Mouse (Mus musculus) olfactory bulb, adult 2 months (tissue): Measurements from ENCODE around the gene Gm2000. TPM values are rescaled to one million over a fixed set of nuclear protein-coding genes. Genes with fewer than 3 reads are reported as not detected.
"Not testable (repeated sequence)": the region's sequence is repeated elsewhere in the genome, so short reads cannot be mapped to it uniquely, and the experiment has no call there.

Experiments
- H3K27ac ChIP-seq: fragments of 200-500 bp; 2 replicates; pipeline ENCODE4 v1.5.1; 2012; ENCODE audit warnings: low read depth, low read length; ENCODE audit not compliant: insufficient read depth
- H3K4me1 ChIP-seq: fragments of 200-500 bp; 2 replicates; pipeline ENCODE4 v1.6.1; 2012; ENCODE audit warnings: low read length; ENCODE audit not compliant: control insufficient read depth, insufficient read depth
- H3K4me3 ChIP-seq: fragments of 200-500 bp; 2 replicates; pipeline ENCODE4 v1.5.1; 2012; ENCODE audit warnings: mild to moderate bottlenecking, low read depth, low read length, moderate library complexity; ENCODE audit not compliant: insufficient read depth
- CTCF ChIP-seq: fragments of 200-500 bp; IDR thresholded peaks from 2 replicates; pipeline ENCODE4 v1.5.1; 2012; ENCODE audit warnings: low read depth, mild to moderate bottlenecking, low read length, moderate library complexity; ENCODE audit not compliant: insufficient read depth
- POLR2A ChIP-seq: fragments of 200-500 bp; IDR thresholded peaks from 2 replicates; pipeline ENCODE4 v1.6.1; 2012; ENCODE audit warnings: mild to moderate bottlenecking, low read depth, low read length, moderate library complexity; ENCODE audit not compliant: insufficient read depth
- WGBS: fragments of 180-500 bp; shearing (Covaris S2); methylation state at CpG from one replicate; pipeline ENCODE4 v1.1.7; 2018; 5-methylcytosine and 5-hydroxymethylcytosine counted together
- polyA plus RNA-seq: library from polyadenylated mRNA; stranded (reverse); fragments of >200 nt; gene quantifications from 2 replicates; pipeline ENCODE4 v1.2.4, GENCODE M21; 2012; ENCODE audit warnings: low replicate concordance; ENCODE audit not compliant: missing spikeins, insufficient read depth, insufficient read length

The Gm2000 gene
- polyA plus RNA-seq, 1 experiment: not detected

GRCm38 (mm10) chr1:156386880-156387279 lies 21.0 kb downstream of the Gm2000 start:
- TF ChIP-seq POLR2A: no peak
- TF ChIP-seq CTCF: no peak
- no peaks in the 10 kb centered on the region for H3K4me1 ChIP-seq
- 84% methylated on average over 3 of the region's 3 CpGs for WGBS
- H3K4me3 ChIP-seq: no peak overlapping the region
- H3K27ac ChIP-seq: no peak overlapping the region

GRCm38 (mm10) chr1:156393148-156393547 lies 27.3 kb downstream of the Gm2000 start:
- no peak for TF ChIP-seq POLR2A
- no peak for TF ChIP-seq CTCF
- WGBS: 92% methylated on average over 4 of the region's 4 CpGs

GRCm38 (mm10) chr1:156400159-156400558 lies 34.3 kb downstream of the Gm2000 start:
- WGBS: 93% methylated on average over 3 of the region's 3 CpGs
- not testable (repeated sequence) for H3K4me3 ChIP-seq, H3K4me1 ChIP-seq, H3K27ac ChIP-seq

More at GRCm38 (mm10) chr1:156393148-156393547, 27.3 kb downstream of the Gm2000 start:
- Histone ChIP-seq H3K4me3 (no peak overlapping the region), H3K4me1 (no peaks in the 10 kb centered on the region), H3K27ac (no peak overlapping the region)

- H3K27ac ChIP-seq: no peak overlapping the region
- H3K4me3 ChIP-seq: no peak overlapping the region
- no peak for TF ChIP-seq CTCF
- no peak for TF ChIP-seq POLR2A
- WGBS: 63% methylated on average over 2 of the region's 2 CpGs
- H3K4me1 ChIP-seq: no peaks in the 10 kb centered on the region
Observed at GRCm38 (mm10) chr1:156402491-156402890, 36.7 kb downstream of the Gm2000 start.

- TF ChIP-seq CTCF: no peak
- TF ChIP-seq POLR2A: no peak
- Histone ChIP-seq H3K27ac (no peak overlapping the region), H3K4me3 (no peak overlapping the region), H3K4me1 (no peaks in the 10 kb centered on the region)
- 67% methylated on average over 10 of the region's 10 CpGs for WGBS
Observed at GRCm38 (mm10) chr1:156403251-156403650, 37.4 kb downstream of the Gm2000 start.

- Histone ChIP-seq H3K4me1 (no peaks in the 10 kb centered on the region), H3K4me3 (no peak overlapping the region), H3K27ac (no peak overlapping the region)
- WGBS: 76% methylated on average over 3 of the region's 3 CpGs
- TF ChIP-seq CTCF: no peak
- no peak for TF ChIP-seq POLR2A
Observed at GRCm38 (mm10) chr1:156408004-156408403, 42.2 kb downstream of the Gm2000 start.

GRCm38 (mm10) chr1:156408521-156408920 lies 42.7 kb downstream of the Gm2000 start:
- WGBS: 81% methylated on average over 4 of the region's 4 CpGs
- no peak overlapping the region for H3K27ac ChIP-seq
- H3K4me3 ChIP-seq: no peak overlapping the region
- no peaks in the 10 kb centered on the region for H3K4me1 ChIP-seq
- TF ChIP-seq POLR2A: no peak
- TF ChIP-seq CTCF: no peak

Other genes with a start within 250 kb of the Gm2000 start
- gene Fam163a, start 161.0 kb upstream of the Gm2000 start, polyA plus RNA-seq: not detected in 2 replicates
- not detected in 2 replicates for gene Tdrd5, start 62.4 kb upstream of the Gm2000 start, polyA plus RNA-seq
- not detected in 2 replicates for gene Nphs2, start 55.3 kb upstream of the Gm2000 start, polyA plus RNA-seq
- not detected in 2 replicates for gene Axdnd1, start 55.1 kb downstream of the Gm2000 start, polyA plus RNA-seq
- gene Soat1, start 108.3 kb downstream of the Gm2000 start, polyA plus RNA-seq: 319 TPM in 1 of 2 replicates, not detected in the other
- not detected in 2 replicates for gene Gm10031, start 158.0 kb downstream of the Gm2000 start, polyA plus RNA-seq
- gene Abl2, start 192.7 kb downstream of the Gm2000 start, polyA plus RNA-seq: 116 TPM in 1 of 2 replicates, not detected in the other